Mouse (Mus musculus): ENCODE results near the gene Fbxl16.

The Fbxl16 gene

GRCm38 (mm10) chr17:25843636-25844395 is 34.9 kb downstream of the Fbxl16 start:
- peak; percentile 44 for DNase-seq

- DNase-seq: peak; percentile 95
Observed at GRCm38 (mm10) chr17:25844396-25844901, 35.6 kb downstream of the Fbxl16 start, which contains the start of gene Rhot2. Gene Rhot2, minus strand, starts transcription at chr17:25844851.

- DNase-seq: no peak
Observed at GRCm38 (mm10) chr17:25860229-25860628, 51.3 kb downstream of the Fbxl16 start.

- peak; percentile 92 for DNase-seq
Observed at GRCm38 (mm10) chr17:25860832-25861703, 52.2 kb downstream of the Fbxl16 start, which contains the start of gene Wdr90. Gene Wdr90, minus strand, starts transcription at chr17:25861501.

- DNase-seq: no peak
Observed at GRCm38 (mm10) chr17:25861704-25862612, 53.1 kb downstream of the Fbxl16 start.

GRCm38 (mm10) chr17:25863681-25864080 is 54.8 kb downstream of the Fbxl16 start:
- DNase-seq: peak; percentile 69

- peak; percentile 60 for DNase-seq
Observed at GRCm38 (mm10) chr17:25864311-25864710, 55.4 kb downstream of the Fbxl16 start.

GRCm38 (mm10) chr17:25865288-25865687 is 56.4 kb downstream of the Fbxl16 start:
- DNase-seq: no peak

GRCm38 (mm10) chr17:25866172-25866571 is 57.3 kb downstream of the Fbxl16 start:
- DNase-seq: peak; percentile 75

GRCm38 (mm10) chr17:25867509-25867835 is 58.6 kb downstream of the Fbxl16 start:
- no peak for DNase-seq

GRCm38 (mm10) chr17:25867836-25868600 is 59.1 kb downstream of the Fbxl16 start:
- peak; percentile 79 for DNase-seq

- peak; percentile 91 for DNase-seq
Observed at GRCm38 (mm10) chr17:25868601-25869191, 59.8 kb downstream of the Fbxl16 start, which contains the start of gene Mcrip2. Gene Mcrip2, minus strand, starts transcription at chr17:25868764.

- no peak for DNase-seq
Observed at GRCm38 (mm10) chr17:25869498-25869897, 60.6 kb downstream of the Fbxl16 start.

- no peak for DNase-seq
Observed at GRCm38 (mm10) chr17:25869954-25870353, 61.1 kb downstream of the Fbxl16 start.
